Mouse (Mus musculus): ENCODE measurements at regions not wholly inside any gene's neighbourhood (a gene's known extent, or its start where the extent isn't known, plus 50 kb on each side); places are given as distances from the start of the nearest gene placed in this dataset.

- ATAC-seq, result no peak
- H3K27me3 ChIP-seq (replicated peaks), result no peaks in the 10 kb centered on the region
- 63% methylated on average over 13 of the region's 13 CpGs for WGBS
These were observed 115.3 kb downstream of the Anxa2 start for GRCm38 (mm10) chr9:69568631-69569230.

GRCm38 (mm10) chr9:69568222-69568621 is 114.8 kb downstream of the Anxa2 start:
- H3K9ac ChIP-seq, result no peak overlapping the region
- H3K9me3 ChIP-seq, result no peaks in the 10 kb centered on the region
- no peak overlapping the region for H3K4me3 ChIP-seq (replicated peaks)
- no peak overlapping the region for H3K4me2 ChIP-seq (replicated peaks)
- ATAC-seq, result no peak
- H3K27me3 ChIP-seq (replicated peaks), result no peaks in the 10 kb centered on the region
- 56% methylated on average over 3 of the region's 3 CpGs for WGBS
- H3K4me1 ChIP-seq (replicated peaks), result no peaks in the 10 kb centered on the region
- H3K36me3 ChIP-seq, result no peaks in the 10 kb centered on the region
- H3K27ac ChIP-seq, result no peak overlapping the region

More at GRCm38 (mm10) chr9:69568631-69569230, 115.3 kb downstream of the Anxa2 start:
- H3K9ac ChIP-seq, result no peak overlapping the region
- H3K4me1 ChIP-seq (replicated peaks), result no peaks in the 10 kb centered on the region
- H3K27ac ChIP-seq, result no peak overlapping the region
- H3K9me3 ChIP-seq, result no peaks in the 10 kb centered on the region
- H3K36me3 ChIP-seq, result no peaks in the 10 kb centered on the region
- no peak overlapping the region for H3K4me3 ChIP-seq (replicated peaks)
- H3K4me2 ChIP-seq (replicated peaks), result no peak overlapping the region

- H3K9me3 ChIP-seq, result no peaks in the 10 kb centered on the region
- H3K9ac ChIP-seq, result no peak overlapping the region
- H3K4me3 ChIP-seq (replicated peaks), result no peak overlapping the region
- 33% methylated on average over 6 of the region's 6 CpGs for WGBS
- H3K27ac ChIP-seq, result no peak overlapping the region
- H3K36me3 ChIP-seq, result no peaks in the 10 kb centered on the region
- H3K27me3 ChIP-seq (replicated peaks), result no peaks in the 10 kb centered on the region
- no peaks in the 10 kb centered on the region for H3K4me1 ChIP-seq (replicated peaks)
- ATAC-seq, result no peak
- no peak overlapping the region for H3K4me2 ChIP-seq (replicated peaks)
These were observed 113.6 kb downstream of the Anxa2 start for GRCm38 (mm10) chr9:69566996-69567395.

- Histone ChIP-seq H3K4me1 (replicated peaks) (no peaks in the 10 kb centered on the region), H3K36me3 (no peaks in the 10 kb centered on the region), H3K9ac (no peak overlapping the region), H3K27me3 (replicated peaks) (no peaks in the 10 kb centered on the region), H3K9me3 (no peaks in the 10 kb centered on the region), H3K4me2 (replicated peaks) (no peak overlapping the region), H3K27ac (no peak overlapping the region), H3K4me3 (replicated peaks) (no peak overlapping the region)
- ATAC-seq, result no peak
- WGBS, result 67% methylated on average over 5 of the region's 5 CpGs
These were observed 89.8 kb downstream of the Anxa2 start for GRCm38 (mm10) chr9:69543241-69543640.
